Mouse (Mus musculus): ENCODE measurements around the gene Cdhr4.

GRCm38 (mm10) chr9:108002778-108003530 is 10.7 kb downstream of the Cdhr4 start:
- TF ChIP-seq CTCF (IDR thresholded peaks at IDR 0.05; ENCODE audit: extremely low read depth, insufficient read depth, low read length): no peak
- TF ChIP-seq POLR2A (IDR thresholded peaks at IDR 0.05; ENCODE audit: extremely low read depth, insufficient read depth, low read length): no peak
